Mouse (Mus musculus) embryo, embryonic 10 days (tissue): ENCODE measurements around the gene Gm10801.
"Not testable (repeated sequence)": the region's sequence is repeated elsewhere in the genome, so short reads cannot be mapped to it uniquely, and the experiment has no call there.

Source experiments
- DNase-seq: peaks from one replicate; pipeline ENCODE4 v3.0.0-alpha.2; 2015; ENCODE audit warnings: low spot score

Gm10801 gene

GRCm38 (mm10) chr2:98661937-98662336, at the start of gene Gm10801:
Gene Gm10801, plus strand, starts transcription at chr2:98662237.
- DNase-seq = not testable (repeated sequence)

GRCm38 (mm10) chr2:98667201-98667600, 5.2 kb downstream of the Gm10801 start, which contains the start of gene Gm10800:
Gene Gm10800, minus strand, starts transcription at chr2:98667301.
- DNase-seq = not testable (repeated sequence)

GRCm38 (mm10) chr2:98697533-98697932, 35.5 kb downstream of the Gm10801 start:
- DNase-seq = no peak
